In genomic region chr8:10300797-10301196, GRCm38 (mm10) we compare ENCODE assay signal across 12 mouse cellular contexts.
DNase-seq lines count a peak whose midpoint lies in the region; ATAC-seq and TF ChIP-seq lines count a peak whose summit lies in the region.
"Had no signal": no experiment of that assay in that cellular context is flagged by ENCODE, and none has a peak within 500 bp of the region (broad histone marks: within the 10 kb centered on the region; RNA-seq: fewer than 3 reads in every experiment).

No protein-coding gene starts in this region.

- no peak for ATAC-seq in erythroblast, adult 5-6 weeks (replicated peaks; ENCODE audit: low FRiP score, poor library complexity, severe bottlenecking)

- DNase-seq in embryo, embryonic 10.5 days (ENCODE audit: low spot score) = peak; percentile 15
- DNase-seq in embryo, embryonic 9.5 days (ENCODE audit: extremely low spot score) = no peak
- DNase-seq in layer of hippocampus, adult 11-12 months (ENCODE audit: low spot score) = peak; percentile 13
- no peak for DNase-seq in layer of hippocampus, postnatal 25 days (ENCODE audit: extremely low spot score in 1 of 2, low spot score in 1 of 2)
- DNase-seq in 416B (ENCODE audit: low read depth) = peak; percentile 17
- DNase-seq in brain, embryonic 14.5 days (ENCODE audit: low read depth) = no peak
- DNase-seq in adrenal gland, postnatal 25 days = no peak
- DNase-seq: adrenal gland, postnatal 14 days; gastrocnemius, postnatal 10 days; heart, postnatal 4 days; liver, embryonic 13.5 days had no signal

- TF ChIP-seq POLR2A in brain, embryonic 14.5 days (IDR thresholded peaks at IDR 0.05; ENCODE audit: borderline replicate concordance, extremely low read depth, insufficient read depth, insufficient read length, poor library complexity, severe bottlenecking) = no peak

- TF ChIP-seq CTCF in brain, embryonic 14.5 days (IDR thresholded peaks at IDR 0.05; ENCODE audit: borderline replicate concordance, extremely low read depth, insufficient read depth, insufficient read length) = peak; percentile 34; the same call in 1 of the 2 replicates

Comparison
In these comparisons a context has a peak if more than half of its experiments do, and no peak if none do; other contexts are left out.
1. DNase-seq: peak in embryo, embryonic 10.5 days (single experiment), layer of hippocampus, adult 11-12 months (single experiment) and 416B (single experiment); none in embryo, embryonic 9.5 days (single experiment), layer of hippocampus, postnatal 25 days (0 of 2), brain, embryonic 14.5 days (single experiment) and adrenal gland, postnatal 25 days (single experiment).